Comparison of ENCODE assay signal across 28 mouse cellular contexts in the genomic region with DNA sequence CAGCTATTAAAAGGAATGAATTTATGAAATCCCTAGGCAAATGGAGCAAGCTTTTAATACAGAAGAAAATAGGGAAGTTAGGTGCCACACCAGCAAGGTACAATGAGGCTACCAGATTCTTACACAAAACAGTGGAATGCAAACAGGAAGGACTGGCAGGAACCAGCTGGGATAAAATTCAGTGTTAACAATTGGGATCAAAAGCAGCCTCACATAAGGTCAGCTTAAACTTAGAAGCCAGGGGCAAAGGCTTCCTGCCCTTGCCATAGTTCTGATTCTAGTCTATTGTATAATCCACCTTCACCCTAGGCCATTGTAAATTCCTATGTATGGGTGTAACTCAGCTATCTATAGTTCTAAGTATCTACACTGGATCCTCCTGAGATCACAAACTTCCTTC.
"Had no signal": no experiment of that assay in that cellular context is flagged by ENCODE, and none has a peak within 500 bp of the region (broad histone marks: within the 10 kb centered on the region; RNA-seq: fewer than 3 reads in every experiment).

No protein-coding gene starts in this region.

- H3K4me3 ChIP-seq: heart, embryonic 10.5 days; heart, embryonic 12.5 days; heart, embryonic 13.5 days; heart, embryonic 15.5 days; hindbrain, embryonic 10.5 days; hindbrain, embryonic 12.5 days; hindbrain, embryonic 13.5 days; hindbrain, embryonic 15.5 days; intestine, embryonic 15.5 days; kidney, embryonic 15.5 days; left cerebral cortex, adult 2 months had no signal

- H3K27ac ChIP-seq: heart, embryonic 10.5 days; heart, embryonic 13.5 days; heart, embryonic 15.5 days; hindbrain, embryonic 10.5 days; hindbrain, embryonic 12.5 days; hindbrain, embryonic 13.5 days; hindbrain, embryonic 14.5 days; hindbrain, embryonic 15.5 days; hindbrain, postnatal 0 days; intestine, embryonic 15.5 days; kidney, embryonic 15.5 days; kidney, postnatal 0 days; left cerebral cortex, adult 2 months had no signal

- DNase-seq: heart, postnatal 10 days; heart, postnatal 14 days; heart, postnatal 36 days; kidney, adult 11 months; kidney, adult 18-20 months; kidney, adult 2 months; kidney, adult 8-10 months; kidney, adult 9 months; kidney, postnatal 10 days; kidney, postnatal 25 days; kidney, postnatal 36 days; kidney, postnatal 4 days; layer of hippocampus, adult 9-11 months; layer of hippocampus, postnatal 36 days had no signal
